Mouse (Mus musculus): ENCODE measurements around the gene Mid1.
"Not testable (repeated sequence)": the region's sequence is repeated elsewhere in the genome, so short reads cannot be mapped to it uniquely, and the experiment has no call there.

Mid1 gene

DNA sequence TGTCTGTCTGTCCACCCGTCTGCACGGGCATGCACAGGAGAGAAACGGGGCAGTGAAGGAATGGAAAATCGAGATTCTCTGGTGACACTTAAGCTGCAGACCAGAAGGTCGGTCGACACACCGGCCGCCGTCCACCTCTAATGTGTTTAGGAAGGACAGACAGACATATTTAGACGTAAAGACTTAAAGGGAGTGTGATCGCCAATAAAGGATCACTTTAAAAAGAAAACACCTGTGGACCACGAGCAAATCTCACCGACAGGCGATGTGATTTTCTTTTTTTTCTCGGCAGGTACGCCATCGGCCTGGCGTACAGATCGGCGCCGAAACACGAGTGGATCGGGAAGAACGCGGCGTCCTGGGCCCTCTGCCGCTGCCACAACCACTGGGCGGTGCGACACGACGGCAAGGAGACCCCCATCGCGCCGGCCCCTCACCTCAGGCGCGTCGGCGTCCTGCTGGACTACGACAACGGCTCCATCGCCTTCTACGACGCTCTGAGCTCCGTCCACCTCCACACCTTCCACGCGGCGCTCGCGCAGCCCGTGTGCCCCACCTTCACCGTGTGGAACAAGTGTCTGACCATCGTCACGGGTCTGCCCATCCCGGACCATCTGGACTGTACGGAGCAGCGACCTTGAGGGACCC lies 303.7 kb downstream of the Mid1 start:
- peak; percentile 67 for DNase-seq

DNA sequence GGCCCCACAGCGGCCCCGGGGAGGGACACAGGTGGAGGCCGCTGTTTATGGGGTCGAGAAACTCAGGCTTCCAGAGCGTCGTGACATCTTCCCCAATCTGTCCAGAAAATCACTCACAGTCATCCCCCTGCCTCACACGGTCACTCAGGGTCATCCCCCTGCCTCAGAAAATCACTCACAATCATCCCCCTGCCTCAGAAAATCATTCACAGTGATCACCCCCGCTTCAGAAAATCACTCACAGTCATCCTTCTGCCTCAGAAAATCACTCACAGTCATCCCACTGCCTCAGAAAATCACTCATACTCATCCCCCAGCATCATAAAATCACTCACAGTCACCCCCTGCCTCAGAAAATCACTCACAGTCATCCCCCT lies 304.2 kb downstream of the Mid1 start:
- not testable (repeated sequence) for DNase-seq

- peak; percentile 91 for DNase-seq
Measured at GRCm38 (mm10) chrX:169989691-169990631, 305.0 kb downstream of the Mid1 start.

GRCm38 (mm10) chrX:169991128-169991873 lies 306.3 kb downstream of the Mid1 start:
- DNase-seq, result peak; percentile 99

DNA sequence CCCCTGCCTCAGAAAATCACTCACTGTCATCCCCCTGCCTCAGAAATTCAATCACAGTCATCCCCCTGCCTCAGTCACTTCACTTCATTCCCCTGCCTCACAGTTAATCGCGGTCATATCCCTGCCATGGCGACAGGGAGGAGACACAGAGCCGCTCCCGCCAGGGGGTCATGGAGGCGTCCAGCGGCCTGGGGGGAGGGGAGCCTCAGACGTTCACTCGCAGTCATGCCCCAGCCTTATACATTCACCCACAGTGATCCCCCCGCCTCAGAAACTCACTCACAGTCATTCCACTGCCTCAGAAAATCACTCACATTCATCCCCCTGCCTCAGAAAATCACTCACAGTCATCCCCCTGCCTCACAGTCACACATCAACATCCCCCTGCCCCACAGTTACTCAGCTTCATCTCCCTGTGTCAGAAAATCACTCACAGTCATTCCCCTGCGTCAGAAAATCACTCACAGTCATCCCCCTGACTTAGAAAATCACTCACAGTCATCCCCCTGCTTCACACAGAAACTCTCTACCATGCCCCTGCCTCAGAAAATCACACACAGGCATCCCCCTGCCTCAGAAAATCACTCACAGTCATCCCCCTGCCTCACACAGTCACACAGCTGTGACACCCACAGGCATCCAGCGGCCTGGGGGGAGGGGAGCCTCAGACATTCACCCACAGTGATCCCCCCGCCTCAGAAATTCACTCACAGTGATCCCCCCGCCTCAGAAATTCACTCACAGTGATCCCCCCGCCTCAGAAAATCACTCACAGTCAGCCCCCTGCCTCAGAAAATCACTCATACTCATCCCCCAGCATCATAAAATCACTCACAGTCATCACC lies 307.3 kb downstream of the Mid1 start:
- not testable (repeated sequence) for DNase-seq

- not testable (repeated sequence) for DNase-seq
Measured at GRCm38 (mm10) chrX:169992951-169993547, 308.1 kb downstream of the Mid1 start.

DNA sequence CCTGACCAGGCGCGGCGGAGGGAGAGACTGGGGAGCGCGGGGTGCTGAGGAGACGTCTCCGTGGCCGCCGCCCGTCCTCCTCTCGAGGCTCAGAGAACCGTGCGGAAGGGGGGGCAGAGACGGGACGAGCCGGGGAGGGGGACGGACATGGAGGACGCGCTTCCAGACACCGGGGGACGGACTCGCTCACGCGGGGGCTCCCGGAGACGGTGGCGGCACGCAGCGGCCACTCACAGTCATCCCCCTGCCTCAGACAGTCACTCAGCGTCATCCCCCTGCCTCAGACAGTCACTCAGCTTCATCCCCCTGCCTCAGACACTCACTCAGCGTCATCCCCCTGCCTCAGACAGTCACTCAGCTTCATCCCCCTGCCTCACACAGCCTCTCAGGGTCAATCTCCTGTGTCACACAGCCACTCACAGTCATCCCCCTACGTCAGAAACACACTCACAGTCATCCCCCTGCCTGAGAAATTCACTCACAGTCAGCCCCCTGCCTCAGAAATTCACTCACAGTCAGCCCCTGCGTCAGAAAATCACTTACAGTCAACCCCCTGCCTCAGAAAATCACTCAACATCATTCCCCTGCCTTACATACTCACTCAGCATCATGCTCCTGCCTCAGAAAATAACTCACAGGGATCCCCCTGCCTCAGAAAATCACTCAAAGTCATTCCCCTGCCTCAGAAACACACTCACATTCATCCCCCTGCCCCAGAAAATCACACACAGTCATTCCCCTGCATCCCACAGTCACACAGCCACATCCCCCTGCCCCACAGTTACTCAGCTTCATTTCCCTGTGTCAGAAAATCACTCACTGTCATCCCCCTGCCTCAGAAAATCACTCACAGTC lies 309.2 kb downstream of the Mid1 start:
- peak; percentile 72 for DNase-seq

GRCm38 (mm10) chrX:169994866-169995711 lies 310.1 kb downstream of the Mid1 start:
- DNase-seq, result not testable (repeated sequence)

DNA sequence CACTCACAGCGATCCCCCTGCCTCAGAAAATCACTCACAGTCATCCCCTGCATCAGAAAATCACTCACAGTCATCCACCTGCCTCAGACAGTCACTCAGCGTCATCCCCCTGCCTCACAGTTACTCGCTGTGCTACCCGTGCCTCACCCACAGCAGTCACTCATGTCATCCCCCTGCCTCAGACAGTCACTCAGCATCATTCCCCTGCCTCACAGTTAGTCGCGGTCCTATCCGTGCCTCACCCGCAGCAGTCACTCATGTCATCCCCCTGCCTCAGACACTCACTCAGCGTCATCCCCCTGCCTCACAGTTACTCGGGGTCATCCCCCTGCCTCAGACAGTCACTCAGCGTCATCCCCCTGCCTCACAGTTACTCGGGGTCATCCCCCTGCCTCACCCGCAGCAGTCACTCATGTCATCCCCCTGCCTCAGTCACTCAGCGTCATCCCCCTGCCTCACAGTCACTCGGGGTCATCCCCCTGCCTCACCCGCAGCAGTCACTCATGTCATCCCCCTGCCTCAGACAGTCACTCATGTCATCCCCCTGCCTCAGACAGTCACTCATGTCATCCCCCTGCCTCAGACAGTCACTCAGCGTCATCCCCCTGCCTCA lies 311.0 kb downstream of the Mid1 start:
- DNase-seq, result not testable (repeated sequence)

- peak; percentile 97 for DNase-seq
Measured at GRCm38 (mm10) chrX:169996926-169997325, 311.9 kb downstream of the Mid1 start.

GRCm38 (mm10) chrX:169997456-169997853 lies 312.5 kb downstream of the Mid1 start:
- DNase-seq, result not testable (repeated sequence)

- peak; percentile 100 for DNase-seq
Measured at GRCm38 (mm10) chrX:169997854-169998456, 313.0 kb downstream of the Mid1 start.

DNA sequence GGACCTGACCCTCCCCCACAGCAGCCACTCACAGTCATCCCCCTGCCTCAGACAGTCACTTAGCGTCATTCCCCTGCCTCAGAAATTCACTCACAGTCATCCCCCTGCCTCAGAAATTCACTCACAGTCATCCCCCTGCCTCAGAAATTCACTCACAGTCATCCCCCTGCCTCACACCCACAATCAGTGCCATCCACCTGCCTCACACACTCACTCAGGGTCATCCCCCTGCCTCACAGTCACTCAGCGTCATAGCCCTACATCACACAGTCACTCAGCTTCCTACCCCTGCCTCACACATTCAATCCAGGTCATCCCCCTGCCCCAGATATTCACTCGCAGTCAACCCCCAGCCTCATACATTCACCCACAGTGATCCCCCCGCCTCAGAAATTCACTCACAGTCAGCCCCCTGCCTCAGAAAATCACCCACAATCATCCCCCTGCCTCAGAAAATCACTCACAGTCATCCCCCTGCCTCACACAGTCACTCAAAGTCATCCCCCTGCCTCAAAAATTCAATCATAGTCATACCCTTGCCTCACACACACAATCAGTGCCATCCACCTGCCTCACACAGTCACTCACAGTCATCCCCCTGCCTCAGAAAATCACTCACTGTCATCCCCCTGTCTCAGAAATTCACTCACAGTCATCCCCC lies 313.7 kb downstream of the Mid1 start:
- not testable (repeated sequence) for DNase-seq

- peak; percentile 67 for DNase-seq
Measured at GRCm38 (mm10) chrX:169999226-169999883, 314.4 kb downstream of the Mid1 start.

GRCm38 (mm10) chrX:169999912-170000641 lies 315.1 kb downstream of the Mid1 start:
- not testable (repeated sequence) for DNase-seq

GRCm38 (mm10) chrX:170000642-170001387 lies 315.8 kb downstream of the Mid1 start:
- not testable (repeated sequence) for DNase-seq
